Mouse (Mus musculus): Measurements from ENCODE around the gene Fetub. TPM values are rescaled to one million over a fixed set of nuclear protein-coding genes. Genes with fewer than 3 reads are reported as not detected.

Gene Fetub
- polyA plus RNA-seq, 1 experiment from 2014 or later = 7.3 TPM

Other genes starting within 250 kb of the Fetub start
- 0.16 and 0.22 TPM in 2 replicates for gene Crygs, start 106.8 kb upstream of the Fetub start, polyA plus RNA-seq (2015; fragmentation: Nextera tagmentation; extraction: Ambion mirVana)
- gene Tbccd1, start 60.7 kb upstream of the Fetub start, polyA plus RNA-seq (2015; fragmentation: Nextera tagmentation; extraction: Ambion mirVana) = 22.9 and 27.6 TPM in 2 replicates
- gene Dnajb11, start 60.5 kb upstream of the Fetub start, polyA plus RNA-seq (2015; fragmentation: Nextera tagmentation; extraction: Ambion mirVana) = 58.3 and 60.7 TPM in 2 replicates
- gene Ahsg, start 27.1 kb upstream of the Fetub start, polyA plus RNA-seq (2015; fragmentation: Nextera tagmentation; extraction: Ambion mirVana) = 2,676 and 4,109 TPM in 2 replicates
- gene Hrg, start 32.7 kb downstream of the Fetub start, polyA plus RNA-seq (2015; fragmentation: Nextera tagmentation; extraction: Ambion mirVana) = 2.2 and 4.9 TPM in 2 replicates
- 66.0 and 93.3 TPM in 2 replicates for gene Kng2, start 111.1 kb downstream of the Fetub start, polyA plus RNA-seq (2015; fragmentation: Nextera tagmentation; extraction: Ambion mirVana)
- gene Kng1, start 139.5 kb downstream of the Fetub start, polyA plus RNA-seq (2015; fragmentation: Nextera tagmentation; extraction: Ambion mirVana) = 918 and 1,131 TPM in 2 replicates
- 58.3 and 60.6 TPM in 2 replicates for gene Eif4a2, start 189.1 kb downstream of the Fetub start, polyA plus RNA-seq (2015; fragmentation: Nextera tagmentation; extraction: Ambion mirVana)
- 119 and 137 TPM in 2 replicates for gene Rfc4, start 209.4 kb downstream of the Fetub start, polyA plus RNA-seq (2015; fragmentation: Nextera tagmentation; extraction: Ambion mirVana)
- not detected in 2 replicates for gene Adipoq, start 228.2 kb downstream of the Fetub start, polyA plus RNA-seq (2015; fragmentation: Nextera tagmentation; extraction: Ambion mirVana)